Mouse (Mus musculus) C2C12 (cell line): ENCODE data around the gene Mgat4d. TPM values are rescaled to one million over a fixed set of nuclear protein-coding genes. Genes with fewer than 3 reads are reported as not detected.
"Not testable (repeated sequence)": the region's sequence is repeated elsewhere in the genome, so short reads cannot be mapped to it uniquely, and the experiment has no call there.

Experiments
- H3K27me3 ChIP-seq: one replicate; pipeline ENCODE4 v1.6.1; 2011; ENCODE audit not compliant: control insufficient read depth, insufficient read depth, insufficient read length
- H3K36me3 ChIP-seq: one replicate; pipeline ENCODE4 v1.6.1; 2011; ENCODE audit not compliant: control insufficient read depth, insufficient read depth
- H3K4me3 ChIP-seq: one replicate; pipeline ENCODE4 v1.5.1; 2011; ENCODE audit warnings: mild to moderate bottlenecking, control low read depth; ENCODE audit not compliant: poor library complexity, insufficient read depth, severe bottlenecking
- H3K79me2 ChIP-seq: one replicate; pipeline ENCODE4 v1.6.1; 2011; ENCODE audit not compliant: control insufficient read depth, insufficient read depth
- H3K79me3 ChIP-seq: one replicate; pipeline ENCODE4 v1.6.1; 2011; ENCODE audit warnings: low read depth, control low read depth
- H3ac ChIP-seq: one replicate; pipeline ENCODE3; 2011; ENCODE audit warnings: low read depth; ENCODE audit not compliant: control insufficient read depth, insufficient read length
- CEBPB ChIP-seq: IDR thresholded peaks from one replicate; pipeline ENCODE4 v1.6.1; 2011; ENCODE audit warnings: low read depth, mild to moderate bottlenecking, control low read depth, moderate library complexity
- CTCF ChIP-seq: IDR thresholded peaks from one replicate; pipeline ENCODE4 v1.5.1; 2011; ENCODE audit not compliant: control insufficient read depth, insufficient read depth, insufficient read length
- FOSL1 ChIP-seq: IDR thresholded peaks from one replicate; pipeline ENCODE4 v1.8.0; 2011; ENCODE audit warnings: mild to moderate bottlenecking, low read length; ENCODE audit not compliant: poor library complexity, insufficient read depth, severe bottlenecking
- MAX ChIP-seq: IDR thresholded peaks from one replicate; pipeline ENCODE4 v1.6.1; 2011; ENCODE audit warnings: mild to moderate bottlenecking, control low read depth
- MYOD1 ChIP-seq: IDR thresholded peaks from one replicate; pipeline ENCODE4 v1.6.1; 2011; ENCODE audit warnings: low read depth; ENCODE audit not compliant: control insufficient read depth, insufficient read length
- MYOG ChIP-seq: IDR thresholded peaks from one replicate; pipeline ENCODE4 v1.6.1; 2011; ENCODE audit not compliant: control insufficient read depth, insufficient read length; ENCODE audit errors: extremely low read depth
- USF1 ChIP-seq: IDR thresholded peaks from one replicate; pipeline ENCODE4 v1.6.1; 2011; ENCODE audit warnings: low read depth, mild to moderate bottlenecking, control low read depth, moderate library complexity
- polyA plus RNA-seq: library from polyadenylated mRNA; unstranded; fragments of >200 nt; fragmentation: generic; extraction: Trizol; gene quantifications from one replicate; pipeline ENCODE4 v1.2.1, GENCODE M21; 2012; ENCODE audit warnings: missing spikeins

Mgat4d gene
- polyA plus RNA-seq, 1 experiment: not detected

GRCm38 (mm10) chr8:83426104-83426759, 78.0 kb downstream of the Mgat4d start:
- no peak for TF ChIP-seq CEBPB
- no peak for TF ChIP-seq USF1
- no peak for TF ChIP-seq MYOD1
- no peak for TF ChIP-seq CTCF
- TF ChIP-seq MYOG: no peak
- Histone ChIP-seq H3K79me3 (no peaks in the 10 kb centered on the region), H3ac (no peak overlapping the region), H3K27me3 (peaks cover 9% of the 10 kb centered on the region), H3K36me3 (no peaks in the 10 kb centered on the region), H3K4me3 (no peak overlapping the region), H3K79me2 (no peaks in the 10 kb centered on the region)

- TF ChIP-seq FOSL1 (no peak), MAX (no peak), MYOG (no peak), USF1 (no peak), CTCF (no peak)
- H3K79me3 ChIP-seq: no peaks in the 10 kb centered on the region
- peaks cover 9% of the 10 kb centered on the region for H3K27me3 ChIP-seq
- H3K79me2 ChIP-seq: no peaks in the 10 kb centered on the region
- no peak overlapping the region for H3K4me3 ChIP-seq
- H3K36me3 ChIP-seq: no peaks in the 10 kb centered on the region
- H3ac ChIP-seq: no peak overlapping the region
These were observed 78.7 kb downstream of the Mgat4d start for GRCm38 (mm10) chr8:83426949-83427348.

- H3K79me2 ChIP-seq, H3K79me3 ChIP-seq, H3K27me3 ChIP-seq, H3ac ChIP-seq, H3K4me3 ChIP-seq: not testable (repeated sequence)
- H3K36me3 ChIP-seq: peaks cover 14% of the 10 kb centered on the region
These were observed 80.3 kb downstream of the Mgat4d start for GRCm38 (mm10) chr8:83428621-83429020.

- H3K79me2 ChIP-seq: no peaks in the 10 kb centered on the region
- peaks cover 5% of the 10 kb centered on the region for H3K27me3 ChIP-seq
- TF ChIP-seq MYOG (no peak), MAX (no peak), CTCF (no peak), MYOD1 (no peak), USF1 (no peak), FOSL1 (no peak), CEBPB (no peak)
- H3K4me3 ChIP-seq: no peak overlapping the region
- no peak overlapping the region for H3ac ChIP-seq
- H3K79me3 ChIP-seq: no peaks in the 10 kb centered on the region
- peaks cover 18% of the 10 kb centered on the region for H3K36me3 ChIP-seq
These were observed 80.8 kb downstream of the Mgat4d start for GRCm38 (mm10) chr8:83429071-83429524.

Other genes starting within 250 kb of the Mgat4d start
- gene Tbc1d9, start 183.1 kb upstream of the Mgat4d start, polyA plus RNA-seq: 0.55 TPM
- gene Gm10645, start 182.3 kb upstream of the Mgat4d start, polyA plus RNA-seq: 0.13 TPM
- not detected for gene Ucp1, start 58.1 kb upstream of the Mgat4d start, polyA plus RNA-seq
- 1.3 TPM for gene Elmod2, start 16.0 kb upstream of the Mgat4d start, polyA plus RNA-seq
- gene Clgn, start 41.4 kb downstream of the Mgat4d start, polyA plus RNA-seq: not detected
- 41.6 TPM for gene Scoc, start 109.9 kb downstream of the Mgat4d start, polyA plus RNA-seq
- not detected for gene Olfr370, start 187.3 kb downstream of the Mgat4d start, polyA plus RNA-seq
- 302 TPM for gene Ndufb7, start 218.2 kb downstream of the Mgat4d start, polyA plus RNA-seq